Mouse (Mus musculus): ENCODE measurements at regions not wholly inside any gene's neighbourhood (a gene's known extent, or its start where the extent isn't known, plus 50 kb on each side); places are given as distances from the start of the nearest gene placed in this dataset.

- in situ Hi-C loops (cut with MseI, MboI): no loop called here
These were observed 434.1 kb downstream of the Tox3 start for GRCm38 (mm10) chr8:89914076-89914475.

DNA sequence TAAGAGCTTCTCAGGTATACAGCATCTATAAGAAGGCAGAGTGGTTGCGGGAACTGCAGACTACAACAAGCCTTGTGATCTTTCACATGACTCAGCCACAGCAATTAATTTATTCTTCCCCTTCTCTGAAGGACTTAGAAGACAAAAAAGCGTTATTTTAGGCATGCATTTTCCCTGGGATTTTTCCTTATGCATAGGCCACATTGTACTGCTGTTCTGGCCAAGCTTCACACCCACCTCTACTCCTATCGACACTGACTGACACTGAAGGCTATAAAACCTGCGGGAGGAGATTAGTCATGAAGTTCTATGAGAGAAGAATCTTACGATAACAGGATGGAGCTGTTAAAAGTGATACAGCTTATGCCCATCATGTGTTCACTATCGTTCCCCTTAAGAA is 441.9 kb downstream of the Tox3 start:
- in situ Hi-C loops (cut with MseI, MboI): no loop called here

DNA sequence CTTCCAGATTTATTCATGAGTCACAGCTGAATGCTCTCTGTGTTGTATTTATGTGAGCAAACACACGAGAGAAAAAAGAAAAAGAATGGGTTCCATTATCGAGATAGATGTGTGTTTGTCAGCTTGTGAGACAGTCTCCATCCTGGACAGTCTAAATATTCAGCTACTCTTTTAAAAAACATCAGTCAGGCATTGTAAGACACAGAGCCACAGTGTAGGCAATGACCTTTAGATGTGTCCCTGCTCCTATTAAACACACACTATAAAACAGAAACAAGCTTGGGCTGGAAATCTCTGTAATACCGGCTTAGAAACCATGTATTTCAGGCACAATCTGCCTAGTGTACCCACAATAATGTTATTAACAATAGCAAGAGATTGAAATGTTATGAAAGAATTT is 442.6 kb downstream of the Tox3 start:
- in situ Hi-C loops (cut with MseI, MboI): no loop called here

GRCm38 (mm10) chr8:89903346-89903745 is 444.8 kb downstream of the Tox3 start:
- in situ Hi-C loops (cut with MseI, MboI): no loop called here

GRCm38 (mm10) chr8:89872768-89873167 is 475.4 kb downstream of the Tox3 start:
- in situ Hi-C loops (cut with MseI, MboI): no loop called here

DNA sequence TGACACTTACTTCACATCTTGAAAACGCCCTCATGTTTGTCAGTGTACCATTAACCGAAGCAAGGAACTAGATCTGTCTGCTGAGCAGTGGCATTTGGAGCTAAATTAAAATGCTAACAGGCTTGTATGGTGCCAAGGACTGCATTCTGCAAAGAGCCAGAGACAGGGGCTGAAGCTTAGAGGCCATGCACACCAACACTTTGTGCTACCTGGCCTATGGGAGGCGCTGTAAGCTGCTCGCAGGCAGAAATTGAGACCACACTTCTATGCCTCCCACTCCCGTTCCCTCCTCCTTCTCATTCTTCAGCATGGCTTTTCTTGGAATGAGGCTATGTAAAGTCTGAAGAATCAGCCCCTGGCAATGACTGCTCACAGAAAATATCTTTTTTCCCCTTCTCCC is 476.2 kb downstream of the Tox3 start:
- in situ Hi-C loops (cut with MseI, MboI): no loop called here

DNA sequence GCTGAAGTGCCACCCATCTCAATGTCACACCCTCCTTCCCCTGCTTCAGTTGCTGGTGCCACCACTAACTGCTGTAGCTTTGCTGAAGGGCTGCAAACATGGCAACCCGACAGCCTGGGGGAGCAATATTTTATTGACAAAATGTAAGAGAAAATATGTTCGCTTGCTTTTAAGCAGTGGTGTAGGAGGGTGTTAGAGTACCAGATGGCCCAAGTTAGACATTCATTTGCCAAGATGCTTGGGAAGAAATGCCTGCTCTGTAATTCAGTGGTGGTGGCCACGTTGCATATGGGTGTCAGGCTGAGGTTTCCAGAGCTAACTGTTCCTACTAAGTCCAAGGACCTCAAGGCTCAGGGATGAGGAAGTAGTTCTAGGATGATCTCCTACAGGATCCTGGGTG is 488.3 kb downstream of the Tox3 start:
- in situ Hi-C loops (cut with MseI, MboI): no loop called here

DNA sequence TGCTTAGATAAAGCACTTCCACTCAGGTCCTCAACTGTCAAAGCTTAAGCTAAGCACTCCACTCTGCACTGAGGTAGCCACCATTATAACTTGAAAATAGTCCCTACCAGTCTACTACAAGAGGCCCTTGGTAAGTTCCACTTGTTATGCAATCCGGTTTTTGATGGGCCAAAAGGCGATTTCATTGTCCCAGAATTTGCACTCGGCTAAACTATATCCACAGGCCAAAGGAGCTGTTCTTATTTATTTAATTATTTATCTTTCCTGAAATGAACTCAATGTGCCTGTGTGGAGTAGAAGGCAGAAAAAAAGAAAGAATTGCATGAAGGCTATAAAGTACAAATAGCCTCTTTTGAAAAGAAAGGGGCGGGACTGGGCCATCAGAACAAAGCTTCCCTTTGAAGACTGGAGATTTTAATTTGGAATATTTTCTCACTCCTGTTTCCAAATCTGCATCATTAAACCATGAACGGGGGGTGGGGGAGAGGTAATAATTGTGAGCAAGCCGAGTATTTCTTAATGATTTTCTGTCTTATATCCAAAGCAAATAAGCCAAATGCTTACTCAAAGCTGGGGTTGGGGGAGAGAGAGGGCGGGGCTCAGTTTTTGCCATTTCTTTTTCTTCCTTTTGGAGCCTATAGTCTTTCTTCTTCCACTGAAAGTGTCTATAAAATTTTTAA is 489.3 kb downstream of the Tox3 start:
- in situ Hi-C loops (cut with MseI, MboI): no loop called here

GRCm38 (mm10) chr8:89855556-89855955 is 492.6 kb downstream of the Tox3 start:
- in situ Hi-C loops (cut with MseI, MboI): no loop called here

- in situ Hi-C loops (cut with MseI, MboI): no loop called here
These were observed 497.8 kb downstream of the Tox3 start for GRCm38 (mm10) chr8:89850209-89850796.

- in situ Hi-C loops (cut with MseI, MboI): no loop called here
These were observed 498.5 kb downstream of the Tox3 start for GRCm38 (mm10) chr8:89849416-89850208.

DNA sequence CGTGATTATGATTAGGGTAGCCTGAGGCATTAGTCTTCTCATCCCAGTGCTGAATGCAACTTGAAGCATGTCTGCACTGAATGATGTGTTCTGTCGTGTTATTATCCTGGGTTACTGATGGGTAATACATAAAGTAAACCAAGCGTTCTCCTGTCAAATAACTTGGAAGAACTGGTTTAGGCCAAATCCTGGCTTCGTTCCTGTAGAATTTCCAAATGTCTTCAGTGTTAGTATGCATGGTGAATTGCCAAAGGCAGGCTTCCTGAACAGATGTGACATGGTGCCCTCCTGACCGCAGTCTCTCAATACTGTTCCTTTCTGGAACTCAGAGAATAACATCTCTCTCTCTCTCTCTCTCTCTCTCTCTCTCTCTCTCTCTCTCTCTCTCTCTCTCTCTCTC is 509.6 kb downstream of the Tox3 start:
- in situ Hi-C loops (cut with MseI, MboI): no loop called here

- in situ Hi-C loops (cut with MseI, MboI): no loop called here
These were observed 514.4 kb downstream of the Tox3 start for GRCm38 (mm10) chr8:89833715-89834114.

GRCm38 (mm10) chr8:89824586-89824985 is 523.6 kb downstream of the Tox3 start:
- in situ Hi-C loops (cut with MseI, MboI): no loop called here

DNA sequence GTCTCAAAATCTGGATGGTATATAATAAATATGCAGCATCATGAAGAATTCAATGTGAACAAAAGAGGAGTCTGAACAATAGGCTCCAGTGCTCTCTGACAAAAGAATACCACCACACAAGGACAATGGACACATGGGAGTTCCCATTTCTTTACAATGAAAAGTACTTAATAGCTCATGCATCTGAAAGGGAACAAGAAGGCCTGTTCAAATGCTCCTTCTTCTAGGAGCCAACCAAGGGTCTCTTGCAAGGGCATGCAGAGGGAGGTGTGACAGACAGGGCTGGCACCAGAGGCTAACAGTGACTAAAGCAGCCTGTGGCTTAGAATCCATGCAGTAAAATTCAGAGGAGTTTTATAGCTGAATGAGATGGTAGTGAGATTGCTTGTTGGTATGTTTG is 524.5 kb downstream of the Tox3 start:
- in situ Hi-C loops (cut with MseI, MboI): no loop called here

DNA sequence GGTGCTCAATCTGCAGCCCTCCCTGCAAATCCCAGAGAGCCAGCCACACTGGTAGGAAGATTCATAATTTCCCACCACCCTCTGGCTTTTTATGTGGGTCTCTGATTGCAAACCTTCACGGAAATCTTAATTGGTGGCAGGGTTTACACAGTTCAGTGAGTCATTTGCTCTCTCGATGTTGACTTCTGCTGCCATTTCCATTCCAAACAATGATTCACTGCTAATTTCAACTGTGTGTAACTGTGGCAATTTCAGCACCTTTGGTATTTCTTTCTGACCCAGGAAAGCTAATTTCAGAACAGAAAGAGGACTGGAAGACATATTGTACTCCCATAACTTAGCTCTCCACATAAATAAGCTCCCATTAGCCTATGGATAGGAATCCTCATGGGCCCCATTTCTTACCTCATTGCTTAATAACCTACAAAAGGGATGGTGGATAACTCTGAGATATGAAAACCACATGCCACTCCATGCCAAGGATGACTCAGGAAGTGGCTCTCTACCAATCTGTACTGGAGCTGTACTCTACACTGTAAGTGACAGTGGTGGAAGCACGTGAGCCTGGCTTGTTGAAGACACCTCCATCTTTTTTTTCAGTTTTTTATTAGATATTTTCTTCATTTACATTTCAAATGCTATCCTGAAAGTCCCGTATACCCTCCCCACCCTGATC is 536.0 kb downstream of the Tox3 start:
- in situ Hi-C loops (cut with MseI, MboI): no loop called here

DNA sequence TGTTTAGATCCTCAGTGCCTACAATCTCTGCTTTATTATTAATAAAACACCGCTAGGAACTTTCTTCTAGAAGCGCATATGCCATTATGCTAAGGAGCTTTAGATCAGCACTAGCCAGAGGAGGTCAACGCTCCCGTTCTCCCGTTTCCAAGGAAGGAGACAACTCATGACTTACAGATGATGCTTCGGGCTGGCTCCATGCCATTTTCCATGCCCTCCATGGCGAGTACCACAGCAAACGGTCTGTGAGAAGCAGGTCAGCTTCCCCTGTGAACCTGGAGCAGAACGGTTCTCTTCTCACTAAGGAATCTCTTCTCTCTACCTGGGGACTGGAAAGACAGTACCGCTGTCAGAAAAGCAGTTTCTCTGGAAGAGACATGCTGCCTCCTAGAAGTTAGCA is 559.8 kb downstream of the Tox3 start:
- in situ Hi-C loops (cut with MseI, MboI): loop anchor here in 1 of 2 experiments (25.0 kb wide), 1 partner anchor 851 kb away; no protein-coding TSS in a partner anchor

GRCm38 (mm10) chr8:89787050-89787905 is 560.9 kb downstream of the Tox3 start:
- in situ Hi-C loops (cut with MseI, MboI): loop anchor here in 1 of 2 experiments (25.0 kb wide), 1 partner anchor 850 kb away; no protein-coding TSS in a partner anchor

GRCm38 (mm10) chr8:89785011-89785410 is 563.1 kb downstream of the Tox3 start:
- in situ Hi-C loops (cut with MseI, MboI): loop anchor here in 1 of 2 experiments (25.0 kb wide), 1 partner anchor 848 kb away; no protein-coding TSS in a partner anchor

DNA sequence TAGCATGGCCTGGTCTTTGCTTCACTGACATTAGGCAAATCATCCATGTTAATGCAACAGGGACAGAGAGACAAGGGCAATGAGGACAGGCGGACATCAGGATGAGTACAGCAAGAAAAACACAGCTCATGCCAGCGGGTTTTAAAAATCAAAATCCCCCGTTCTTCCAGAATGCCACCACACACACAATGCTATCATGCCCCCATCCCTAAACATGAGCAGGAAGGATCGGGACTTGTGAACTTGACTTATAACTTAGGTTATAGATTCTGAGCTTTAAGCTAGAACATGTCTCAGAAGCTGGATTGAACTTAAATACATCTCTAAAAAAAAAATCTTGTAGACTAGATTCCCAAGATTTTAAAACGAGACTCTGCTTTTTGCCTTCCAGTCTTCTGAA is 564.8 kb downstream of the Tox3 start:
- in situ Hi-C loops (cut with MseI, MboI): loop anchor here in 1 of 2 experiments (25.0 kb wide), 1 partner anchor 846 kb away; no protein-coding TSS in a partner anchor

DNA sequence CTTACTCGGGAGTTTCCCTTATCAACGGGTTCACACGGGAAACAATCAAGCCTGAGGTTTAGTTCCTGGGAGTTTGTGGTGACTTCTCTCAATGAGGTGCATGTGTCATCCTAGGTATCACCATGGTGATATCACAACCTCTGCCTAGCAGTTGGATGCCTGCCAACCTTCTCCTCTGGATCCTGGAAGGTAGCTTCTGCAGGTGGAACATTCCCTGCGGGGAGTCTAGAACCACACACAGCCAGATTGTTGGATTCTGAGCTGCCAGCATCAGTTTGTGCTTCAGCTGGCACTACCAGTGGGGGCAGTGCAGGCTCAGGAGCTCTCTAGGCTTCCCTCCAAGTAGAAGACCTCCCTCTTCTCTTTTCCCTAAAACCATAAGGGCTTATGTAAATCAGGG is 581.8 kb downstream of the Tox3 start:
- in situ Hi-C loops (cut with MseI, MboI): no loop called here

Data from mouse trophoblast stem cell (cell line).